Mouse (Mus musculus) lung, postnatal 0 days (tissue): ENCODE measurements at regions not wholly inside any gene's neighbourhood (a gene's known extent, or its start where the extent isn't known, plus 50 kb on each side); places are given as distances from the start of the nearest gene placed in this dataset.

Experiments used
- CTCF ChIP-seq: IDR thresholded peaks from 2 replicates; pipeline ENCODE4 v1.5.1; 2016; ENCODE audit warnings: antibody characterized with exemption, mild to moderate bottlenecking
- EP300 ChIP-seq: IDR thresholded peaks from 2 replicates; pipeline ENCODE4 v1.6.1; 2016; ENCODE audit warnings: antibody characterized with exemption, mild to moderate bottlenecking, control low read depth

DNA sequence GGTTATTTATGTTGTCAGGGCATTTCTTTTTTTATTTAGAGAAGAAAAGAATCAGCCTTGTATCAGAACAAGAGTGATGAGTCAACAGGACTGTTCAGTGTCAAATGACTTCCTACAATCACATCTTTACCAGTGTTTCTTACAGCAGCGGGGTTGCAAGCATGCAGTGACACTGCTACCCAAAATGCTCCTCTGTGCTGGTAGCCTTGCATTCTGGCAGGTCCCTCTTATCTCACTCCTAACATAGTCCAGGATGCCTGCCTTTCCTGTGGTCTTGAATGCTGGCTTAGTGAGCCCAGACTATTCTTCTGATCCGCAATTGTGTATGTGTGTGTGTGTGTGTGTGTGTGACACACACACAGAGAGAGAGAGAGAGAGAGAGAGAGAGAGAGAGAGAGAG is 506.4 kb upstream of the Camk1g start:
- TF ChIP-seq CTCF, result no peak
- no peak for TF ChIP-seq EP300
